Mouse (Mus musculus): ENCODE data around the gene Defa37.
"Not testable (repeated sequence)": the region's sequence is repeated elsewhere in the genome, so short reads cannot be mapped to it uniquely, and the experiment has no call there.

Gene Defa37

DNA sequence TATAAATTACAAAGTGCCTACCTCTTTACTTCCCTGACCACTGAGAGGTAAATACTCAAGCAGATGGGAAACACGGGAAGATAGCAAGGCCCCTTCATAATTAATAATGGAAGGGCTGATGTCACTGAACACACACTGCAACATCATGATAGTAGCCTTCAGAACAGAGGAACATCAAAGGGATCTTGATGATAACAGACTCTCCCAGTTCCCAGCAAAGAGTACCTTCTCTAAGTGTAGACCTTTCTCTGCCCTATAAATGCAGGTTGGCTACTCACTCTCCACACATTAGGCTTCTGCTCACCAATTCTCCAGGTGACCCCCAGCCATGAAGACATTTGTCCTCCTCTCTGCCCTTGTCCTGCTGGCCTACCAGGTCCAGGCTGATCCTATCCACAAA lies at the start of gene Defa37:
Gene Defa37, plus strand, starts transcription at position 301 of the 400 bp plus-strand sequence.
- not testable (repeated sequence) for DNase-seq

DNA sequence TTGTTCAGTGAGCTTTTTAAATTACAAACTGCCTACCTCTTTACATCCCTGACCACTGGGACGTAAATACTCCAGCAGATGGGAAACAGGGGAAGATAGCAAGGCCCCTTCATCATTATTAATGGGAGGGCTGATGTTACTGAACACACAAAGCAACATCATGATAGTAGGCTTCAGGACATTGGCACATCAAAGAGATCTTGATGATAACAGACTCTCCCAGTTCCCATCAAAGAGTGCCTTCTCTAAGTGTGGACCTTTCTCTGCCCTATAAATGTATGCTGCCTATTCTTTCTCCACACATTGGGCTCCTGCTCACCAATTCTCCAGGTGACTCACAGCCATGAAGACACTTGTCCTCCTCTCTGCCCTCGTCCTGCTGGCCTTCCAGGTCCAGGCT lies 36.5 kb upstream of the Defa37 start, which contains the start of gene Defa32:
Gene Defa32, plus strand, starts transcription at position 301 of the 400 bp plus-strand sequence.
- DNase-seq, result not testable (repeated sequence)

DNA sequence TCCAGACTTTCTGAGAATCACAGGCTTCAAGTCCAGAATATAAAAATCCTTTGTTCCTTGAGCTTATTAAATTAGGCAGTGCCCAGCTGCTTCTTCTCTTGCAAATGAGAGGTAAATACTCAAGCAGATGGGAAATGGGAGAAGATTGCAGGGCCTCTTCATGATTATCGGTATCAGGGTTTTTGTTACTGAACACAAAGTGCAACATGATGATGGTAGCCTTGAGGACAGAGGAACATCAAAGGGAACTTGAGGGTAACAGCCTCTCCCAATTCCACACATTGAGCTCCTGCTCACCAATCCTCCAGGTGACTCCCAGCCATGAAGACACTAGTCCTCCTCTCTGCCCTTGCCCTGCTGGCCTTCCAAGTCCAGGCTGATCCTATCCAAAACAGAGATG lies 17.5 kb downstream of the Defa37 start, which contains the start of gene Defa28:
Gene Defa28, plus strand, starts transcription at position 301 of the 400 bp plus-strand sequence.
- DNase-seq, result not testable (repeated sequence)

DNA sequence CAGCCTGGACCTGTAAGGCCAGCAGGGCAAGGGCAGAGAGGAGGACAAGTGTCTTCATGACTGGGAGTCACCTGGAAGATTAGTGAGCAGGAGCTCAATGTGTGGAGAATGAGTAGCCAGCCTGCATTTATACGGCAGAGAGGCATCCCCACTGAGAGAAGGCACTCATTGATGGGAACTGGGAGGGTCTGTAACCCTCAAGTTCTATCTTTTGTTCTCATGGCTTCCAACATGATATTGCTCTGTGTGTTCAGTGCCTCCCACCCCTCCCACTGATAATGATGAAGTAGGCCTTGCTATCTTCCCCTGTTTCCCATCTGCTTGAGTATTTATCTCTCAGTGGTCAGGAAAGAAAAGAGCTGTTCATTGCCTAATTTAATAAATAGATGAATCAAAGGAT lies 29.2 kb downstream of the Defa37 start, which contains the start of gene Gm7861:
Gene Gm7861, minus strand, starts transcription at position 101 of the 400 bp plus-strand sequence.
- not testable (repeated sequence) for DNase-seq
